Mouse (Mus musculus) olfactory bulb, adult 2 months (tissue): ENCODE results near the gene Cops9.

Source experiments
- CTCF ChIP-seq: fragments of 200-500 bp; IDR thresholded peaks from 2 replicates; pipeline ENCODE4 v1.5.1; 2012; ENCODE audit warnings: low read depth, mild to moderate bottlenecking, low read length, moderate library complexity; ENCODE audit not compliant: insufficient read depth
- POLR2A ChIP-seq: fragments of 200-500 bp; IDR thresholded peaks from 2 replicates; pipeline ENCODE4 v1.6.1; 2012; ENCODE audit warnings: mild to moderate bottlenecking, low read depth, low read length, moderate library complexity; ENCODE audit not compliant: insufficient read depth

DNA sequence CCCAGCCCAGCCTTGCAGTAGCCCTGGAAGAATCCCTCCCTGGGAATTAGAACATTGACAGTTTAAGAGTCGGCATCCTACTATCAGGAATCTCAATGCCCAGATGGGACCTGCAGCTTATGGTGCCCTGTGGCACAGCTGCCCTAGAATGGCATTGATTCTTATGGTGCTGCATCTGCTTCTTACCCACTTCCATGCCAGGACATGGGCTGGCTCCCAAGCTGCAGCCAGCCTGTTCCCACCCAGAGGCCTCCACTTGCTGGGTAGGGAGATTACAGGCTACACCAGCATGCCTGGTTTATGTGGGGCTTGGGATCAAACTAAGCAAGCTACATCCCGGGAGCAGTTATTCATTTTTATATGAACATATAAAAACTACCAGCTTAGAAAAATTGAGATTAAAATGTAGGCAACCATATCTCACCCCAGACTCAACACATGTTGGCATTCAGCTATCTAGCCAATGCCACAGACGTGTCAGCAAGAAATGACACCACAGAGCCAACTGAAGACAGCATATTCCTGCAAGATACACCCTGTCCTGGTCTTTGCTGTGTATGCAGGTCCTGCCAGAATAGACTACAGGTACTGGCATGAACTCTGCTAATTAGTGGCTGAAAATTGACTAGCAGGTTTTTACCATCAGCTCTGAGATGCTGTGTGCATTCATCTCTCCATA lies 49.5 kb upstream of the Cops9 start:
- TF ChIP-seq POLR2A: no peak
- no peak for TF ChIP-seq CTCF
